Mouse (Mus musculus): ENCODE results near the gene Syce3. TPM values are rescaled to one million over a fixed set of nuclear protein-coding genes. Genes with fewer than 3 reads are reported as not detected.
"Not testable (repeated sequence)": the region's sequence is repeated elsewhere in the genome, so short reads cannot be mapped to it uniquely, and the experiment has no call there.

Syce3 gene
- total RNA-seq, 1 experiment = 4.5 TPM

- TF ChIP-seq ZNF384 (IDR thresholded peaks at IDR 0.05; ENCODE audit: low read depth, low read length) = no peak
- no peak for TF ChIP-seq HCFC1 (IDR thresholded peaks at IDR 0.05; ENCODE audit: borderline replicate concordance, insufficient read depth, low read length)
- TF ChIP-seq MAFK (IDR thresholded peaks at IDR 0.05; ENCODE audit: insufficient read depth, low read depth, low read length) = no peak
- no peak for TF ChIP-seq CHD2 (IDR thresholded peaks at IDR 0.05; ENCODE audit: low read depth, low read length)
- TF ChIP-seq ZC3H11A (IDR thresholded peaks at IDR 0.05; ENCODE audit: borderline replicate concordance, low read depth, low read length) = no peak
- Histone ChIP-seq H3K27ac (ENCODE audit: insufficient read depth, low read depth, low read length, poor library complexity, severe bottlenecking) (no peak overlapping the region), H3K9me3 (ENCODE audit: control insufficient read depth, insufficient read depth, low read depth, low read length) (no peaks in the 10 kb centered on the region), H3K36me3 (ENCODE audit: control insufficient read depth, insufficient read depth, low read length, poor library complexity, severe bottlenecking) (no peaks in the 10 kb centered on the region), H3K4me1 (ENCODE audit: control insufficient read depth in 2 of 2, insufficient read depth in 2 of 2, low read length in 2 of 2, poor library complexity in 1 of 2) (0 out of 4 replicates have a peak, but pooled peaks cover 0 to 4% of the 10 kb centered on the region in 2 experiments), H3K9ac (ENCODE audit: insufficient read depth, low read depth, low read length, poor library complexity, severe bottlenecking) (no peak overlapping the region), H3K4me3 (ENCODE audit: insufficient read depth in 1 of 2, low read depth in 1 of 2, low read length in 2 of 2, poor library complexity in 1 of 2, severe bottlenecking in 1 of 2) (no peak overlapping the region)
- no peak for DNase-seq (ENCODE audit: low read depth, low spot score)
- in situ Hi-C loops (cut with MboI; ENCODE audit: low sequenced_read_pairs in 2 of 2, unreplicated experiment in 2 of 2) = no loop called here
Observed at GRCm38 (mm10) chr15:89435878-89436277, 25.6 kb upstream of the Syce3 start.

- H3K36me3 ChIP-seq (ENCODE audit: control insufficient read depth, insufficient read depth, low read length, poor library complexity, severe bottlenecking) = no peaks in the 10 kb centered on the region
- no peaks in the 10 kb centered on the region for H3K9me3 ChIP-seq (ENCODE audit: control insufficient read depth, insufficient read depth, low read depth, low read length)
- H3K27ac ChIP-seq (ENCODE audit: insufficient read depth, low read depth, low read length, poor library complexity, severe bottlenecking) = peak overlapping the region; percentile 17; the same call in 1 of the 2 replicates
- TF ChIP-seq HCFC1 (IDR thresholded peaks at IDR 0.05; ENCODE audit: borderline replicate concordance, insufficient read depth, low read length) = no peak
- no peak for TF ChIP-seq ZNF384 (IDR thresholded peaks at IDR 0.05; ENCODE audit: low read depth, low read length)
- TF ChIP-seq ZC3H11A (IDR thresholded peaks at IDR 0.05; ENCODE audit: borderline replicate concordance, low read depth, low read length) = no peak
- TF ChIP-seq CHD2 (IDR thresholded peaks at IDR 0.05; ENCODE audit: low read depth, low read length) = no peak
- TF ChIP-seq MAFK (IDR thresholded peaks at IDR 0.05; ENCODE audit: insufficient read depth, low read depth, low read length) = no peak
- H3K4me1 ChIP-seq (ENCODE audit: control insufficient read depth in 2 of 2, insufficient read depth in 2 of 2, low read length in 2 of 2, poor library complexity in 1 of 2) = 0 out of 4 replicates have a peak, but pooled peaks cover 0 to 4% of the 10 kb centered on the region in 2 experiments
- in situ Hi-C loops (cut with MboI; ENCODE audit: low sequenced_read_pairs in 2 of 2, unreplicated experiment in 2 of 2) = no loop called here
- no peak overlapping the region for H3K4me3 ChIP-seq (ENCODE audit: insufficient read depth in 1 of 2, low read depth in 1 of 2, low read length in 2 of 2, poor library complexity in 1 of 2, severe bottlenecking in 1 of 2)
- H3K9ac ChIP-seq (ENCODE audit: insufficient read depth, low read depth, low read length, poor library complexity, severe bottlenecking) = no peak overlapping the region
- no peak for DNase-seq (ENCODE audit: low read depth, low spot score)
Observed at GRCm38 (mm10) chr15:89434136-89434535, 23.8 kb upstream of the Syce3 start.

DNA sequence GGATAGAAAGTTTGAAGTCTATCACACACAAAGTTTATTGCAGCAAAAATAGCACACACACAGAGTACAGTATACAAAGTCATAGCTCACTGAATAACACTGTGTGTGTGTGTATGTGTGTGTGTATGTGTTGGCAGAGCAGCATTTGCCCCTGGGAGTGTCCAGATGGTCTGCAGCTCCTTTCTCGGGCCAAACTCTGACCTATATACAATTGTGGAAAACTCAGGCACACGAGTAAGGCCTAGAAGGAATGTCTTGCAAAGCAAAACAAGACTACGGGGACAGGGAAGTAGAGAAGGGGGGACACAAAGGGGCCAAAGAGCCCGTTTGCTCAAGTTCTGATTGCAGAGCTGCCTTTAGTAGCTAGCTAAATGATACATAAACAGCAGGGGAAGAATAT lies 22.6 kb upstream of the Syce3 start:
- TF ChIP-seq CHD2 (IDR thresholded peaks at IDR 0.05; ENCODE audit: low read depth, low read length) = no peak
- TF ChIP-seq HCFC1 (IDR thresholded peaks at IDR 0.05; ENCODE audit: borderline replicate concordance, insufficient read depth, low read length) = no peak
- TF ChIP-seq ZNF384 (IDR thresholded peaks at IDR 0.05; ENCODE audit: low read depth, low read length) = no peak
- in situ Hi-C loops (cut with MboI; ENCODE audit: low sequenced_read_pairs in 2 of 2, unreplicated experiment in 2 of 2) = no loop called here
- Histone ChIP-seq H3K4me3 (ENCODE audit: insufficient read depth in 1 of 2, low read depth in 1 of 2, low read length in 2 of 2, poor library complexity in 1 of 2, severe bottlenecking in 1 of 2) (no peak overlapping the region), H3K27ac (ENCODE audit: insufficient read depth, low read depth, low read length, poor library complexity, severe bottlenecking) (no peak overlapping the region), H3K9me3 (ENCODE audit: control insufficient read depth, insufficient read depth, low read depth, low read length) (no peaks in the 10 kb centered on the region), H3K4me1 (ENCODE audit: control insufficient read depth in 2 of 2, insufficient read depth in 2 of 2, low read length in 2 of 2, poor library complexity in 1 of 2) (peaks cover 0 to 8% of the 10 kb centered on the region in 2 experiments; a peak in 2 of 4 replicates), H3K36me3 (ENCODE audit: control insufficient read depth, insufficient read depth, low read length, poor library complexity, severe bottlenecking) (peaks cover under 1% of the 10 kb centered on the region; the same call in 1 of the 2 replicates), H3K9ac (ENCODE audit: insufficient read depth, low read depth, low read length, poor library complexity, severe bottlenecking) (no peak overlapping the region)
- no peak for DNase-seq (ENCODE audit: low read depth, low spot score)

DNA sequence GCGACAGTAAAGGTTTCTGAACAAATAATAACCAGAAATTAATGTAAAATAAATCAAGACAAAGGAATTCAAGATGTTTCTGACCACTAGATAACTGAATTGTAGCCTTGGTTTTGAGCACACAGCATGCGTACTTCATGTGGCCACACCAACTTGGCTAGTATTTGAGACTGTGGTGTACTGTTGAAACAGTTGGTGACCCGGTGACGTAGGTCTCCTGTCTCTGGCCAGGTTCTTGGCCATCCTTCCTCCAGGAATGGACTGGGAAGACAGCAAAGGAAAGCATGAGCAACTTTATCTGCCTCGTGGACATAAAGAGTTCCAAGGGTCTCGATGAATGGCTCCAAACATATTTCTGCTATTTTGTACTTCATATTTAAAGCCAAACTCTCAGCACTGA lies 21.5 kb upstream of the Syce3 start:
- in situ Hi-C loops (cut with MboI; ENCODE audit: low sequenced_read_pairs in 2 of 2, unreplicated experiment in 2 of 2) = no loop called here
- Histone ChIP-seq H3K4me3 (ENCODE audit: insufficient read depth in 1 of 2, low read depth in 1 of 2, low read length in 2 of 2, poor library complexity in 1 of 2, severe bottlenecking in 1 of 2) (no peak overlapping the region), H3K9ac (ENCODE audit: insufficient read depth, low read depth, low read length, poor library complexity, severe bottlenecking) (no peak overlapping the region), H3K4me1 (ENCODE audit: control insufficient read depth in 2 of 2, insufficient read depth in 2 of 2, low read length in 2 of 2, poor library complexity in 1 of 2) (peaks cover 0 to 9% of the 10 kb centered on the region in 2 experiments; a peak in 2 of 4 replicates), H3K36me3 (ENCODE audit: control insufficient read depth, insufficient read depth, low read length, poor library complexity, severe bottlenecking) (peaks cover 6% of the 10 kb centered on the region; the same call in 1 of the 2 replicates), H3K27ac (ENCODE audit: insufficient read depth, low read depth, low read length, poor library complexity, severe bottlenecking) (no peak overlapping the region), H3K9me3 (ENCODE audit: control insufficient read depth, insufficient read depth, low read depth, low read length) (no peaks in the 10 kb centered on the region)
- no peak for DNase-seq (ENCODE audit: low read depth, low spot score)
- TF ChIP-seq CHD2 (IDR thresholded peaks at IDR 0.05; ENCODE audit: low read depth, low read length) = no peak
- TF ChIP-seq ZC3H11A (IDR thresholded peaks at IDR 0.05; ENCODE audit: borderline replicate concordance, low read depth, low read length) = no peak
- no peak for TF ChIP-seq ZNF384 (IDR thresholded peaks at IDR 0.05; ENCODE audit: low read depth, low read length)
- no peak for TF ChIP-seq MAFK (IDR thresholded peaks at IDR 0.05; ENCODE audit: insufficient read depth, low read depth, low read length)
- no peak for TF ChIP-seq HCFC1 (IDR thresholded peaks at IDR 0.05; ENCODE audit: borderline replicate concordance, insufficient read depth, low read length)

DNA sequence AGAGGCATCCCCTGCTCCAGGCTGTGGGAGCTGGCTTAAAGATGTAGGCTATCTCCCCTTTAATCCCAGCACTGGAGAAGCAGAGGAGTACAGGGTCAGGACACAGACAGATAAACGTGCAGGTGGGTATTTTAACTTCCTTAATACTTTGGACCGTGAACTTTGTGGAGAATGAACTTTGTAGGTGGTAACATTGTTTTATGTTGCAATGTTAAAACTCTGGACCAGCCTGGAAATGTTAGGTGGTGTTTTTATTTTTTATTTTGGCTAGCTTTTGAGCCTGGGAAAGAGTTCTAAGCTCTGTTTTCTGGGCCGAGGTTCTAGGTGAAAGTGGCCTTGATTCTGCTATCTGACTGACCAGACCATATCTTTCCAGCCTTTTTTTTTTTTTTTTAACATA lies 21.0 kb upstream of the Syce3 start:
- DNase-seq (ENCODE audit: low read depth, low spot score) = no peak
- H3K36me3 ChIP-seq (ENCODE audit: control insufficient read depth, insufficient read depth, low read length, poor library complexity, severe bottlenecking) = peaks cover 9% of the 10 kb centered on the region; the same call in 1 of the 2 replicates
- in situ Hi-C loops (cut with MboI; ENCODE audit: low sequenced_read_pairs in 2 of 2, unreplicated experiment in 2 of 2) = no loop called here
- TF ChIP-seq ZC3H11A (IDR thresholded peaks at IDR 0.05; ENCODE audit: borderline replicate concordance, low read depth, low read length) (no peak), HCFC1 (IDR thresholded peaks at IDR 0.05; ENCODE audit: borderline replicate concordance, insufficient read depth, low read length) (no peak), ZNF384 (IDR thresholded peaks at IDR 0.05; ENCODE audit: low read depth, low read length) (no peak), MAFK (IDR thresholded peaks at IDR 0.05; ENCODE audit: insufficient read depth, low read depth, low read length) (no peak), CHD2 (IDR thresholded peaks at IDR 0.05; ENCODE audit: low read depth, low read length) (no peak)
- H3K4me1 ChIP-seq (ENCODE audit: control insufficient read depth in 2 of 2, insufficient read depth in 2 of 2, low read length in 2 of 2, poor library complexity in 1 of 2) = peaks cover 1 to 14% of the 10 kb centered on the region in 2 experiments; a peak in 3 of 4 replicates
- no peaks in the 10 kb centered on the region for H3K9me3 ChIP-seq (ENCODE audit: control insufficient read depth, insufficient read depth, low read depth, low read length)
- no peak overlapping the region for H3K27ac ChIP-seq (ENCODE audit: insufficient read depth, low read depth, low read length, poor library complexity, severe bottlenecking)
- no peak overlapping the region for H3K9ac ChIP-seq (ENCODE audit: insufficient read depth, low read depth, low read length, poor library complexity, severe bottlenecking)
- H3K4me3 ChIP-seq (ENCODE audit: insufficient read depth in 1 of 2, low read depth in 1 of 2, low read length in 2 of 2, poor library complexity in 1 of 2, severe bottlenecking in 1 of 2) = no peak overlapping the region

GRCm38 (mm10) chr15:89430771-89431170 lies 20.5 kb upstream of the Syce3 start:
- H3K9ac ChIP-seq (ENCODE audit: insufficient read depth, low read depth, low read length, poor library complexity, severe bottlenecking); DNase-seq (ENCODE audit: low read depth, low spot score); H3K9me3 ChIP-seq (ENCODE audit: control insufficient read depth, insufficient read depth, low read depth, low read length); H3K36me3 ChIP-seq (ENCODE audit: control insufficient read depth, insufficient read depth, low read length, poor library complexity, severe bottlenecking); H3K27ac ChIP-seq (ENCODE audit: insufficient read depth, low read depth, low read length, poor library complexity, severe bottlenecking); in situ Hi-C loops (cut with MboI; ENCODE audit: low sequenced_read_pairs in 2 of 2, unreplicated experiment in 2 of 2); H3K4me3 ChIP-seq (ENCODE audit: insufficient read depth in 1 of 2, low read depth in 1 of 2, low read length in 2 of 2, poor library complexity in 1 of 2, severe bottlenecking in 1 of 2): not testable (repeated sequence)
- H3K4me1 ChIP-seq (ENCODE audit: control insufficient read depth in 2 of 2, insufficient read depth in 2 of 2, low read length in 2 of 2, poor library complexity in 1 of 2) = peaks cover 2 to 14% of the 10 kb centered on the region in 2 experiments; a peak in 3 of 4 replicates

Measured in ES-E14 (cell line).